Mouse (Mus musculus): ENCODE results near the gene Tead4. TPM values are rescaled to one million over a fixed set of nuclear protein-coding genes. Genes with fewer than 3 reads are reported as not detected.
A peak's percentile ranks its signal among the peaks of the same experiment; 100 is the strongest.

The Tead4 gene
- polyA plus RNA-seq, 1 experiment = 29.9 TPM

GRCm38 (mm10) chr6:128253111-128253510 lies 47.5 kb downstream of the Tead4 start:
- no peak overlapping the region for H3K4me3 ChIP-seq (ENCODE audit: low read depth, low read length)
- no peak overlapping the region for H3K9ac ChIP-seq (ENCODE audit: low read depth, poor library complexity, severe bottlenecking)
- peaks cover 11% of the 10 kb centered on the region for H3K4me1 ChIP-seq (ENCODE audit: control insufficient read depth, insufficient read depth, low read length)
- no peak overlapping the region for H3K27ac ChIP-seq (ENCODE audit: insufficient read depth, low read length)
- no peak for TF ChIP-seq EP300 (IDR thresholded peaks at IDR 0.05; ENCODE audit: insufficient read depth, low read depth, low read length)
- no peak for TF ChIP-seq POLR2A (IDR thresholded peaks at IDR 0.05; ENCODE audit: insufficient read depth, low read length)
- no peak for TF ChIP-seq CTCF (IDR thresholded peaks at IDR 0.05; ENCODE audit: low read depth, low read length)
- H3K9me3 ChIP-seq (replicated peaks; ENCODE audit: control insufficient read depth, insufficient read depth, low read length, poor library complexity, severe bottlenecking) = no peaks in the 10 kb centered on the region
- H3K27me3 ChIP-seq (ENCODE audit: control insufficient read depth, insufficient read depth, low read length, poor library complexity, severe bottlenecking) = no peaks in the 10 kb centered on the region
- no peaks in the 10 kb centered on the region for H3K36me3 ChIP-seq (ENCODE audit: control insufficient read depth, insufficient read depth, low read length, poor library complexity, severe bottlenecking)

- H3K4me3 ChIP-seq (ENCODE audit: low read depth, low read length) = no peak overlapping the region
- no peaks in the 10 kb centered on the region for H3K27me3 ChIP-seq (ENCODE audit: control insufficient read depth, insufficient read depth, low read length, poor library complexity, severe bottlenecking)
- H3K36me3 ChIP-seq (ENCODE audit: control insufficient read depth, insufficient read depth, low read length, poor library complexity, severe bottlenecking) = no peaks in the 10 kb centered on the region
- H3K27ac ChIP-seq (ENCODE audit: insufficient read depth, low read length) = no peak overlapping the region
- H3K9me3 ChIP-seq (replicated peaks; ENCODE audit: control insufficient read depth, insufficient read depth, low read length, poor library complexity, severe bottlenecking) = no peaks in the 10 kb centered on the region
- TF ChIP-seq EP300 (IDR thresholded peaks at IDR 0.05; ENCODE audit: insufficient read depth, low read depth, low read length) = no peak
- TF ChIP-seq CTCF (IDR thresholded peaks at IDR 0.05; ENCODE audit: low read depth, low read length) = no peak
- no peak for TF ChIP-seq POLR2A (IDR thresholded peaks at IDR 0.05; ENCODE audit: insufficient read depth, low read length)
- no peak overlapping the region for H3K9ac ChIP-seq (ENCODE audit: low read depth, poor library complexity, severe bottlenecking)
- H3K4me1 ChIP-seq (ENCODE audit: control insufficient read depth, insufficient read depth, low read length) = peaks cover 7% of the 10 kb centered on the region
Measured at GRCm38 (mm10) chr6:128250596-128250995, 50.0 kb downstream of the Tead4 start.

- no peaks in the 10 kb centered on the region for H3K9me3 ChIP-seq (replicated peaks; ENCODE audit: control insufficient read depth, insufficient read depth, low read length, poor library complexity, severe bottlenecking)
- no peaks in the 10 kb centered on the region for H3K4me1 ChIP-seq (ENCODE audit: control insufficient read depth, insufficient read depth, low read length)
- H3K4me3 ChIP-seq (ENCODE audit: low read depth, low read length) = no peak overlapping the region
- no peak overlapping the region for H3K9ac ChIP-seq (ENCODE audit: low read depth, poor library complexity, severe bottlenecking)
- H3K27me3 ChIP-seq (ENCODE audit: control insufficient read depth, insufficient read depth, low read length, poor library complexity, severe bottlenecking) = no peaks in the 10 kb centered on the region
- TF ChIP-seq CTCF (IDR thresholded peaks at IDR 0.05; ENCODE audit: low read depth, low read length) (no peak), EP300 (IDR thresholded peaks at IDR 0.05; ENCODE audit: insufficient read depth, low read depth, low read length) (no peak), POLR2A (IDR thresholded peaks at IDR 0.05; ENCODE audit: insufficient read depth, low read length) (no peak)
- H3K36me3 ChIP-seq (ENCODE audit: control insufficient read depth, insufficient read depth, low read length, poor library complexity, severe bottlenecking) = peaks cover 2% of the 10 kb centered on the region; the same call in 1 of the 2 replicates
- H3K27ac ChIP-seq (ENCODE audit: insufficient read depth, low read length) = no peak overlapping the region
Measured at GRCm38 (mm10) chr6:128237102-128237763, 63.4 kb downstream of the Tead4 start.

GRCm38 (mm10) chr6:128236581-128236980 lies 64.0 kb downstream of the Tead4 start:
- H3K4me3 ChIP-seq (ENCODE audit: low read depth, low read length) = no peak overlapping the region
- H3K9ac ChIP-seq (ENCODE audit: low read depth, poor library complexity, severe bottlenecking) = no peak overlapping the region
- peaks cover 2% of the 10 kb centered on the region; the same call in 1 of the 2 replicates for H3K36me3 ChIP-seq (ENCODE audit: control insufficient read depth, insufficient read depth, low read length, poor library complexity, severe bottlenecking)
- H3K9me3 ChIP-seq (replicated peaks; ENCODE audit: control insufficient read depth, insufficient read depth, low read length, poor library complexity, severe bottlenecking) = no peaks in the 10 kb centered on the region
- no peak overlapping the region for H3K27ac ChIP-seq (ENCODE audit: insufficient read depth, low read length)
- H3K4me1 ChIP-seq (ENCODE audit: control insufficient read depth, insufficient read depth, low read length) = no peaks in the 10 kb centered on the region
- H3K27me3 ChIP-seq (ENCODE audit: control insufficient read depth, insufficient read depth, low read length, poor library complexity, severe bottlenecking) = no peaks in the 10 kb centered on the region
- no peak for TF ChIP-seq POLR2A (IDR thresholded peaks at IDR 0.05; ENCODE audit: insufficient read depth, low read length)
- no peak for TF ChIP-seq CTCF (IDR thresholded peaks at IDR 0.05; ENCODE audit: low read depth, low read length)
- no peak for TF ChIP-seq EP300 (IDR thresholded peaks at IDR 0.05; ENCODE audit: insufficient read depth, low read depth, low read length)

GRCm38 (mm10) chr6:128234206-128234605 lies 66.4 kb downstream of the Tead4 start:
- Histone ChIP-seq H3K4me3 (ENCODE audit: low read depth, low read length) (no peak overlapping the region), H3K9me3 (replicated peaks; ENCODE audit: control insufficient read depth, insufficient read depth, low read length, poor library complexity, severe bottlenecking) (no peaks in the 10 kb centered on the region), H3K27ac (ENCODE audit: insufficient read depth, low read length) (no peak overlapping the region), H3K9ac (ENCODE audit: low read depth, poor library complexity, severe bottlenecking) (no peak overlapping the region), H3K36me3 (ENCODE audit: control insufficient read depth, insufficient read depth, low read length, poor library complexity, severe bottlenecking) (peaks cover 2% of the 10 kb centered on the region; the same call in 1 of the 2 replicates), H3K4me1 (ENCODE audit: control insufficient read depth, insufficient read depth, low read length) (no peaks in the 10 kb centered on the region), H3K27me3 (ENCODE audit: control insufficient read depth, insufficient read depth, low read length, poor library complexity, severe bottlenecking) (no peaks in the 10 kb centered on the region)
- TF ChIP-seq CTCF (IDR thresholded peaks at IDR 0.05; ENCODE audit: low read depth, low read length) = peak; percentile 48
- no peak for TF ChIP-seq EP300 (IDR thresholded peaks at IDR 0.05; ENCODE audit: insufficient read depth, low read depth, low read length)

GRCm38 (mm10) chr6:128232216-128232615 lies 68.4 kb downstream of the Tead4 start:
- H3K9ac ChIP-seq (ENCODE audit: low read depth, poor library complexity, severe bottlenecking) = no peak overlapping the region
- TF ChIP-seq POLR2A (IDR thresholded peaks at IDR 0.05; ENCODE audit: insufficient read depth, low read length) = no peak
- TF ChIP-seq EP300 (IDR thresholded peaks at IDR 0.05; ENCODE audit: insufficient read depth, low read depth, low read length) = no peak
- TF ChIP-seq CTCF (IDR thresholded peaks at IDR 0.05; ENCODE audit: low read depth, low read length) = no peak
- no peaks in the 10 kb centered on the region for H3K9me3 ChIP-seq (replicated peaks; ENCODE audit: control insufficient read depth, insufficient read depth, low read length, poor library complexity, severe bottlenecking)
- H3K4me1 ChIP-seq (ENCODE audit: control insufficient read depth, insufficient read depth, low read length) = peaks cover 2% of the 10 kb centered on the region
- H3K27me3 ChIP-seq (ENCODE audit: control insufficient read depth, insufficient read depth, low read length, poor library complexity, severe bottlenecking) = no peaks in the 10 kb centered on the region
- 0 out of 2 replicates have a peak, but pooled peaks cover 3% of the 10 kb centered on the region for H3K36me3 ChIP-seq (ENCODE audit: control insufficient read depth, insufficient read depth, low read length, poor library complexity, severe bottlenecking)
- no peak overlapping the region for H3K27ac ChIP-seq (ENCODE audit: insufficient read depth, low read length)
- H3K4me3 ChIP-seq (ENCODE audit: low read depth, low read length) = no peak overlapping the region

All from ES-Bruce4 (cell line).